Mouse (Mus musculus) forebrain, embryonic 14.5 days (tissue): ENCODE data around the gene Tle1. TPM values are rescaled to one million over a fixed set of nuclear protein-coding genes. Genes with fewer than 3 reads are reported as not detected.

Experiments
- ATAC-seq: fragments of 200-750 bp; cut with Nextera tagmentation; 2 replicates; pipeline ENCODE4 v1.8.0; 2017; ENCODE audit warnings: mild to moderate bottlenecking, moderate library complexity
- DNase-seq: peaks from one replicate; pipeline ENCODE4 v3.0.0-alpha.2; 2015; ENCODE audit warnings: low spot score
- H3K27ac ChIP-seq: fragments of 300-500 bp; sonication (generic); 2 replicates; pipeline ENCODE4 v1.5.1; 2014; ENCODE audit warnings: low read depth, mild to moderate bottlenecking, control low read depth, low read length, moderate library complexity
- H3K27me3 ChIP-seq: fragments of 300-500 bp; sonication (generic); replicated peaks from 2 replicates; pipeline ENCODE4 v1.6.1; 2014; ENCODE audit warnings: low read length, control low read depth, mixed read lengths; ENCODE audit not compliant: control insufficient read depth, insufficient read depth
- H3K36me3 ChIP-seq: fragments of 300-500 bp; sonication (generic); 2 replicates; pipeline ENCODE4 v1.6.1; 2014; ENCODE audit warnings: low read length, control low read depth; ENCODE audit not compliant: control insufficient read depth, insufficient read depth
- H3K4me1 ChIP-seq: fragments of 300-500 bp; sonication (generic); 2 replicates; pipeline ENCODE4 v1.6.1; 2014; ENCODE audit warnings: antibody characterized with exemption, low read length, control low read depth; ENCODE audit not compliant: control insufficient read depth, insufficient read depth
- H3K4me2 ChIP-seq: fragments of 300-500 bp; sonication (generic); 2 replicates; pipeline ENCODE4 v1.6.1; 2014; ENCODE audit warnings: mild to moderate bottlenecking, control low read depth, low read length
- H3K4me3 ChIP-seq: fragments of 300-500 bp; sonication (generic); 2 replicates; pipeline ENCODE4 v1.5.1; 2014; ENCODE audit warnings: low read depth, low read length, control low read depth
- H3K9ac ChIP-seq: fragments of 300-500 bp; sonication (generic); 2 replicates; pipeline ENCODE4 v1.6.1; 2014; ENCODE audit warnings: mild to moderate bottlenecking, low read length, control low read depth, moderate library complexity
- H3K9me3 ChIP-seq: fragments of 300-500 bp; sonication (generic); replicated peaks from 2 replicates; pipeline ENCODE4 v1.6.1; 2016; ENCODE audit warnings: low read length, control low read depth, mixed read lengths; ENCODE audit not compliant: control insufficient read depth
- WGBS: fragments of 180-500 bp; shearing (Covaris S2); extraction: QIAGEN DNeasy Blood & Tissue Kit; methylation state at CpG from one replicate; pipeline ENCODE4 v1.1.7; 2014; 5-methylcytosine and 5-hydroxymethylcytosine counted together
- polyA plus RNA-seq: library from polyadenylated mRNA; unstranded; fragments of >200 nt; fragmentation: Nextera tagmentation; extraction: Ambion mirVana; gene quantifications from 2 replicates; pipeline ENCODE4 v1.2.1, GENCODE M21; 2014

The Tle1 gene
- polyA plus RNA-seq: 38.7 and 41.2 TPM in 2 replicates

GRCm38 (mm10) chr4:72200559-72201409 lies at the start of gene Tle1:
Tle1 (minus strand) TSS chr4:72200919.
- ATAC-seq: peak; percentile 96
- H3K9ac ChIP-seq: peak within 1 kb of the TSS; percentile 80
- H3K4me2 ChIP-seq: peak within 1 kb of the TSS; percentile 76
- H3K27ac ChIP-seq: peak within 1 kb of the TSS; percentile 88
- peaks cover 32% of the 10 kb centered on the region for H3K4me1 ChIP-seq
- H3K9me3 ChIP-seq: no peaks in the 10 kb centered on the region
- peak; percentile 99 for DNase-seq
- H3K27me3 ChIP-seq: no peaks in the 10 kb centered on the region; the same call in 1 of the 2 replicates
- WGBS: under 1% methylated on average over 101 of the region's 107 CpGs
- no peaks in the 10 kb centered on the region for H3K36me3 ChIP-seq
- H3K4me3 ChIP-seq: peak within 1 kb of the TSS; percentile 83

GRCm38 (mm10) chr4:72233584-72234219 lies 33.0 kb upstream of the Tle1 start:
- Histone ChIP-seq H3K36me3 (no peaks in the 10 kb centered on the region), H3K4me1 (no peaks in the 10 kb centered on the region; the same call in 1 of the 2 replicates), H3K27ac (no peak overlapping the region), H3K9ac (no peak overlapping the region), H3K9me3 (no peaks in the 10 kb centered on the region), H3K27me3 (no peaks in the 10 kb centered on the region), H3K4me2 (no peak overlapping the region), H3K4me3 (no peak overlapping the region)
- 11% methylated on average over 4 of the region's 4 CpGs for WGBS
- ATAC-seq (peak; percentile 26), DNase-seq (peak; percentile 33)

DNA sequence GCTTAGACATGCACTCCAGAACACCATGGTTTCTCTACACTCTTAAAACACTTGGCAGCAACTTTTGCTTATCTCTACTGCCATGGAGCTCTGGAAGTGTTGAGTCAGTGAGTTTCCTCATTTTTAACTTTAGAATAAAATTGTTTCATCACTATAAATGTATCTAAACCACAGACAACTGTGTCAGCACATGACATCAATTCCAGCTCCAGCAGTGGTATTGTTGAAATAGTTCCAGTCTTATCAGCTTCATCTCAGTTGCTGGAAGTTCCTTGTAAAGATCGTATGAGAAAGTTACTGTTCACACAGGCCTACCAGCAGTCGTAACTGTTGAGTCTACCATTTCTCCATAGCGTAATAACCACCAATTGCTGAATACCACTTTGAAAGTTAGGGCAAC lies 31.5 kb upstream of the Tle1 start:
- no peak overlapping the region for H3K4me3 ChIP-seq
- no peak overlapping the region for H3K4me2 ChIP-seq
- H3K4me1 ChIP-seq: no peaks in the 10 kb centered on the region; the same call in 1 of the 2 replicates
- no peak overlapping the region for H3K27ac ChIP-seq
- 90% methylated on average over 3 of the region's 3 CpGs for WGBS
- ATAC-seq (no peak), DNase-seq (no peak)
- H3K27me3 ChIP-seq: no peaks in the 10 kb centered on the region
- no peaks in the 10 kb centered on the region for H3K9me3 ChIP-seq
- no peaks in the 10 kb centered on the region for H3K36me3 ChIP-seq
- H3K9ac ChIP-seq: no peak overlapping the region

DNA sequence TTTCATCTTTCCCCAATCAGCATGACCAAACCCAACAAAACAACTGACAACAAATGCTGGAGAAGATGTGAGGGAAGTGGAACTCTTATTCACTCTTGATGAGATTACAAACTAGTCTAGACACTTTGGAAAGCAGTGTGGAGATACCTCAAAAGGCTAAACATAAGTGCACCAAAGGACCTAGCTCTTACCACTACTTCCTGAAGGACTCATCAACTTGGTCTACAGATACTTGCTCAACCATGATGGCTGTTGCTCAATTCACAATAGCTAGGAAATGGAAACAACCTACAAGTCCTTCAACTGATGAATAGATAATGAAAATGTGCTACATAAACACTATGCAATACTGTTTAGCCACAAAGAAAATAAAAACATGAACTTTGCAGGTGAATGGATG lies 30.1 kb upstream of the Tle1 start:
- H3K27me3 ChIP-seq: no peaks in the 10 kb centered on the region

GRCm38 (mm10) chr4:72221629-72222028 lies 20.9 kb upstream of the Tle1 start:
- H3K4me1 ChIP-seq: no peaks in the 10 kb centered on the region
- no peak overlapping the region for H3K9ac ChIP-seq
- H3K36me3 ChIP-seq: no peaks in the 10 kb centered on the region
- DNase-seq: no peak
- no peak overlapping the region for H3K4me2 ChIP-seq
- H3K27ac ChIP-seq: no peak overlapping the region
- WGBS: 85% methylated on average over 3 of the region's 3 CpGs
- no peak overlapping the region for H3K4me3 ChIP-seq
- no peaks in the 10 kb centered on the region for H3K9me3 ChIP-seq
- H3K27me3 ChIP-seq: no peaks in the 10 kb centered on the region
- ATAC-seq: no peak

More for the DNA sequence above, 30.1 kb upstream of the Tle1 start:
- Histone ChIP-seq H3K4me1 (no peaks in the 10 kb centered on the region; the same call in 1 of the 2 replicates), H3K4me2 (no peak overlapping the region), H3K4me3 (no peak overlapping the region), H3K9ac (no peak overlapping the region), H3K36me3 (no peaks in the 10 kb centered on the region), H3K27ac (no peak overlapping the region), H3K9me3 (no peaks in the 10 kb centered on the region)
- ATAC-seq (no peak), DNase-seq (no peak)

- H3K4me3 ChIP-seq: 0 out of 2 replicates have a peak overlapping the region, but pooled peaks have one; percentile 9
- ATAC-seq: no peak
These were observed 3.8 kb upstream of the Tle1 start for GRCm38 (mm10) chr4:72204420-72205045.

DNA sequence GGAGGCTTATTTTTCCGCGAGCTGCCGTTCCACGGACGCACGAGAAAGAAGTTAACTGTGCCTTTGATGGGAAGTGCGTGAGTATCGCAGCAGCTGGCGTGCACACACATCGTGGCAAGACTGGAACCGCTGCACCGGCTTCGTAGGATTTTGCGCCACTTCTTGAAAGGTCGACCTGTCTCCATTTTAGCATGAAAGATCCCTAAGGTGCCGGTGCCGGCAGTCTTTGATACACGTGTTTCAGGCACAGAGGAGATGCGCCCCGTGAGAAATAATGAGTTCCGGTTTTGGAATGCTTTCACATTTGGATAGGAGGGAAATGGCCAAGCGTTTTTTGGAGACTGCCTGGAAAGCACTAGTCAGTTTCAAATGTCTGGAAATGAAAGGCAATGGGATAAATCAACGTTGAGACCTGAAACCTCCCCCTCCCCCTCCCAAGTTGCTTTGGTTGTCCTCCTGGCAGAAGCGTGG lies 837 bp upstream of the Tle1 start:
- DNase-seq: peak; percentile 66
- Histone ChIP-seq H3K27me3 (peaks cover 4% of the 10 kb centered on the region), H3K4me1 (peaks cover 26% of the 10 kb centered on the region), H3K4me2 (peak overlapping the region; percentile 76), H3K36me3 (no peaks in the 10 kb centered on the region), H3K27ac (peak overlapping the region; percentile 66; the same call in 1 of the 2 replicates), H3K9ac (peak overlapping the region; percentile 57), H3K9me3 (no peaks in the 10 kb centered on the region), H3K4me3 (peak overlapping the region; percentile 83)
- ATAC-seq: no peak; the same call in 1 of the 2 replicates
- WGBS: under 1% methylated on average over 24 of the region's 24 CpGs

More at GRCm38 (mm10) chr4:72204420-72205045, 3.8 kb upstream of the Tle1 start:
- Histone ChIP-seq H3K27me3 (peaks cover 16% of the 10 kb centered on the region), H3K36me3 (no peaks in the 10 kb centered on the region), H3K9me3 (no peaks in the 10 kb centered on the region), H3K4me2 (peak overlapping the region; percentile 33), H3K27ac (no peak overlapping the region), H3K9ac (no peak overlapping the region), H3K4me1 (peaks cover 14% of the 10 kb centered on the region)
- 8% methylated on average over 6 of the region's 6 CpGs for WGBS
- peak; percentile 72 for DNase-seq

DNA sequence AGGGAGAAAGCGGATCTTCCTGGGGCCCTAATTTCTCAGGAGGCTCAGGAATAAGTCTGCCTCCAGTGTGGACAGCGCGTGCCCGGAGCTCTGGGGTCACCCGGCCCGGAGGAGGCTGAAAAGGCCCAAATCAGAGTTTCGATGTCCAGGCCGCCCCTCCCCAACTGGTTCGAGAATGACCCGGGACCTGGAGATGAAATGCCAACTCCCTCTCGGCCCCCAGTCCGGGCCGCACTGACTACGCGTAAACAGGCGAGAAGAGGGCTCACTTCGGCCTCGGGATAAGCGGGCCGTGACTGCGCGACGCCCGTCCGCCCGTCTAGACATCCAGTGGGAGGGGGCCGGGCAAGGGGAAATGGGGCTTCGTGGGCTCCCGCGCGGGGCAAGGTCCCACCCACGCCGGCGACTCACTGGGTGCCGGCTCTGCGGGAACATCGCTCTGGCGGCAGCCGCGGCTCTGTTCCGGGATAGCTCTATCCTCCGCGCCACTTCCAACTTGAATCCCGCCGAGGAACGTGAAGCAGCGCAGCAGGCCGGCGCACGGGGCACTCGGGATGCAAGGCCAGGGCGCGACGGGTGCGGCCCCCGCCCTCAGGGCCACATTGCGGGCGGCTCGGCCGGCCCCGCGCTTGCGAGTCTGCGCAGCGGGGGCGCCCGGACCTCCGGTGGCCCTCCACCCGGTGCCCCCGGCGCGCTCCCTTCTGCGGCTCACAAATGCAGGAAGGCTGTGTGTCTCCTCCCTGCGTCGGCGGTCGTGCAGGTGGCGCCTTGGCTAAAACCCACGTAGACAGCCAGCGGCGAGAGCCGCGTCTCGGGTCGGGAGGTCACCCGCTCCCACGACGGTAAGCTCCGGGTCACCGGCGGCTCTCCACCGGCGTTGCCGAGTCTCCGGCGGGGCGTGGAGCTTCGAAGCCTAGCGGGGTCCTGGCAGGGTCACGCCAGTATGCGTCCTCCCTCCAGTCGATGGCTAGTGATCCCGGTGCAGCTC lies 854 bp downstream of the Tle1 start:
- under 1% methylated on average over 95 of the region's 103 CpGs for WGBS
- Histone ChIP-seq H3K27me3 (no peaks in the 10 kb centered on the region; the same call in 1 of the 2 replicates), H3K4me2 (peak overlapping the region; percentile 76), H3K9ac (peak overlapping the region; percentile 80), H3K4me3 (peak overlapping the region; percentile 83), H3K9me3 (no peaks in the 10 kb centered on the region), H3K36me3 (peaks cover 2% of the 10 kb centered on the region; the same call in 1 of the 2 replicates), H3K27ac (peak overlapping the region; percentile 88), H3K4me1 (peaks cover 37% of the 10 kb centered on the region)
- DNase-seq: peak; percentile 72
- ATAC-seq: peak; percentile 0; the same call in 1 of the 2 replicates
